Mouse (Mus musculus): Measurements from ENCODE around the gene Mslnl.

Gene Mslnl

GRCm38 (mm10) chr17:25785281-25785745 lies 49.5 kb downstream of the Mslnl start, which contains the start of gene Haghl:
TSS of gene Haghl (minus strand) at chr17:25785673.
- peak; percentile 93 for DNase-seq (ENCODE audit: low read depth, low spot score)

- no peak for DNase-seq (ENCODE audit: low read depth, low spot score)
Observed at GRCm38 (mm10) chr17:25786280-25786679, 50.4 kb downstream of the Mslnl start, which contains the start of gene Ccdc78. TSS of gene Ccdc78 (plus strand) at chr17:25786580.

GRCm38 (mm10) chr17:25786781-25787504 lies 51.1 kb downstream of the Mslnl start:
- DNase-seq (ENCODE audit: low read depth, low spot score), result no peak

GRCm38 (mm10) chr17:25791320-25791842 lies 55.5 kb downstream of the Mslnl start:
- DNase-seq (ENCODE audit: low read depth, low spot score), result no peak

- peak; percentile 82 for DNase-seq (ENCODE audit: low read depth, low spot score)
Observed at GRCm38 (mm10) chr17:25791843-25792527, 56.1 kb downstream of the Mslnl start.

- no peak for DNase-seq (ENCODE audit: low read depth, low spot score)
Observed at GRCm38 (mm10) chr17:25792615-25793014, 56.8 kb downstream of the Mslnl start, which contains the start of gene Fam173a. TSS of gene Fam173a (minus strand) at chr17:25792901.

GRCm38 (mm10) chr17:25794197-25794596 lies 58.4 kb downstream of the Mslnl start:
- DNase-seq (ENCODE audit: low read depth, low spot score), result no peak

GRCm38 (mm10) chr17:25794998-25795397 lies 59.2 kb downstream of the Mslnl start:
- DNase-seq (ENCODE audit: low read depth, low spot score), result no peak

GRCm38 (mm10) chr17:25795609-25796092 lies 59.8 kb downstream of the Mslnl start, which contains the start of gene AC134908.4:
TSS of gene AC134908.4 (minus strand) at chr17:25795659.
- no peak for DNase-seq (ENCODE audit: low read depth, low spot score)

- DNase-seq (ENCODE audit: low read depth, low spot score), result no peak
Observed at GRCm38 (mm10) chr17:25796211-25796771, 60.4 kb downstream of the Mslnl start.

GRCm38 (mm10) chr17:25796951-25797369 lies 61.1 kb downstream of the Mslnl start, which contains the start of gene Metrn:
TSS of gene Metrn (minus strand) at chr17:25797136.
- DNase-seq (ENCODE audit: low read depth, low spot score), result no peak
